Mouse (Mus musculus): ENCODE data around the gene Bfar. TPM values are rescaled to one million over a fixed set of nuclear protein-coding genes. Genes with fewer than 3 reads are reported as not detected.

The Bfar gene
- total and polyA plus RNA-seq, 2 experiments from 2014 or later = 38.3 to 38.9 TPM

GRCm38 (mm10) chr16:13704676-13705075 is 33.0 kb downstream of the Bfar start:
- H3K4me2 ChIP-seq (ENCODE audit: low read depth, low read length, poor library complexity, severe bottlenecking) = no peak overlapping the region
- no peaks in the 10 kb centered on the region for H3K27me3 ChIP-seq (ENCODE audit: insufficient read depth, low read length)
- H3K36me3 ChIP-seq (ENCODE audit: insufficient read depth, low read length) = peaks cover 10% of the 10 kb centered on the region
- WGBS = 96% methylated on average over 10 of the region's 10 CpGs
- no peak overlapping the region for H3K4me3 ChIP-seq (ENCODE audit: low read depth, low read length)
- no peaks in the 10 kb centered on the region for H3K9me3 ChIP-seq (ENCODE audit: low read length)
- H3K27ac ChIP-seq (ENCODE audit: low read depth, low read length) = no peak overlapping the region
- H3K4me1 ChIP-seq (ENCODE audit: insufficient read depth, low read length) = no peaks in the 10 kb centered on the region
- DNase-seq (ENCODE audit: low spot score) (no peak), ATAC-seq (ENCODE audit: low FRiP score) (no peak)
- H3K9ac ChIP-seq (replicated peaks; ENCODE audit: low read length, poor library complexity, severe bottlenecking) = no peak overlapping the region
- no peak for TF ChIP-seq CTCF (IDR thresholded peaks at IDR 0.05)

- Histone ChIP-seq H3K27me3 (ENCODE audit: insufficient read depth, low read length) (no peaks in the 10 kb centered on the region), H3K9me3 (ENCODE audit: low read length) (no peaks in the 10 kb centered on the region), H3K27ac (ENCODE audit: low read depth, low read length) (no peak overlapping the region), H3K4me1 (ENCODE audit: insufficient read depth, low read length) (no peaks in the 10 kb centered on the region), H3K4me2 (ENCODE audit: low read depth, low read length, poor library complexity, severe bottlenecking) (no peak overlapping the region), H3K36me3 (ENCODE audit: insufficient read depth, low read length) (no peaks in the 10 kb centered on the region), H3K9ac (replicated peaks; ENCODE audit: low read length, poor library complexity, severe bottlenecking) (no peak overlapping the region), H3K4me3 (ENCODE audit: low read depth, low read length) (no peak overlapping the region)
- no peak for TF ChIP-seq CTCF (IDR thresholded peaks at IDR 0.05)
- 89% methylated on average over 3 of the region's 3 CpGs for WGBS
- ATAC-seq (ENCODE audit: low FRiP score) (no peak), DNase-seq (ENCODE audit: low spot score) (no peak)
These were observed 43.3 kb downstream of the Bfar start for GRCm38 (mm10) chr16:13714910-13715309.

- no peaks in the 10 kb centered on the region for H3K27me3 ChIP-seq (ENCODE audit: insufficient read depth, low read length)
- no peaks in the 10 kb centered on the region for H3K4me1 ChIP-seq (ENCODE audit: insufficient read depth, low read length)
- H3K36me3 ChIP-seq (ENCODE audit: insufficient read depth, low read length) = no peaks in the 10 kb centered on the region
- no peak overlapping the region for H3K27ac ChIP-seq (ENCODE audit: low read depth, low read length)
- no peak for TF ChIP-seq CTCF (IDR thresholded peaks at IDR 0.05)
- H3K9ac ChIP-seq (replicated peaks; ENCODE audit: low read length, poor library complexity, severe bottlenecking) = no peak overlapping the region
- no peak for DNase-seq (ENCODE audit: low spot score)
- no peaks in the 10 kb centered on the region for H3K9me3 ChIP-seq (ENCODE audit: low read length)
- H3K4me2 ChIP-seq (ENCODE audit: low read depth, low read length, poor library complexity, severe bottlenecking) = no peak overlapping the region
- ATAC-seq (ENCODE audit: low FRiP score) = no peak
- H3K4me3 ChIP-seq (ENCODE audit: low read depth, low read length) = no peak overlapping the region
- WGBS = 86% methylated on average over 2 of the region's 2 CpGs
These were observed 45.3 kb downstream of the Bfar start for GRCm38 (mm10) chr16:13716821-13717553.

GRCm38 (mm10) chr16:13722937-13723336 is 51.3 kb downstream of the Bfar start:
- no peak for ATAC-seq (ENCODE audit: low FRiP score)
- TF ChIP-seq CTCF (IDR thresholded peaks at IDR 0.05) = no peak
- DNase-seq (ENCODE audit: low spot score) = no peak
- Histone ChIP-seq H3K9me3 (ENCODE audit: low read length) (no peaks in the 10 kb centered on the region), H3K4me2 (ENCODE audit: low read depth, low read length, poor library complexity, severe bottlenecking) (no peak overlapping the region), H3K36me3 (ENCODE audit: insufficient read depth, low read length) (no peaks in the 10 kb centered on the region), H3K4me1 (ENCODE audit: insufficient read depth, low read length) (no peaks in the 10 kb centered on the region), H3K4me3 (ENCODE audit: low read depth, low read length) (no peak overlapping the region), H3K27me3 (ENCODE audit: insufficient read depth, low read length) (no peaks in the 10 kb centered on the region), H3K9ac (replicated peaks; ENCODE audit: low read length, poor library complexity, severe bottlenecking) (no peak overlapping the region), H3K27ac (ENCODE audit: low read depth, low read length) (no peak overlapping the region)
- WGBS = 36% methylated on average over 10 of the region's 10 CpGs

GRCm38 (mm10) chr16:13727811-13728335 is 56.2 kb downstream of the Bfar start:
- no peak for DNase-seq (ENCODE audit: low spot score)
- 86% methylated on average over 5 of the region's 5 CpGs for WGBS
- H3K27me3 ChIP-seq (ENCODE audit: insufficient read depth, low read length) = peaks cover 2% of the 10 kb centered on the region; the same call in 1 of the 2 replicates

GRCm38 (mm10) chr16:13729428-13729827 is 57.8 kb downstream of the Bfar start:
- no peak overlapping the region for H3K4me2 ChIP-seq (ENCODE audit: low read depth, low read length, poor library complexity, severe bottlenecking)
- DNase-seq (ENCODE audit: low spot score) (no peak), ATAC-seq (ENCODE audit: low FRiP score) (no peak)
- no peak overlapping the region for H3K27ac ChIP-seq (ENCODE audit: low read depth, low read length)
- H3K27me3 ChIP-seq (ENCODE audit: insufficient read depth, low read length) = peaks cover 4% of the 10 kb centered on the region; the same call in 1 of the 2 replicates
- no peaks in the 10 kb centered on the region for H3K9me3 ChIP-seq (ENCODE audit: low read length)
- no peak overlapping the region for H3K4me3 ChIP-seq (ENCODE audit: low read depth, low read length)
- WGBS = 85% methylated on average over 4 of the region's 4 CpGs
- H3K4me1 ChIP-seq (ENCODE audit: insufficient read depth, low read length) = no peaks in the 10 kb centered on the region
- no peak for TF ChIP-seq CTCF (IDR thresholded peaks at IDR 0.05)
- peaks cover 9% of the 10 kb centered on the region; the same call in 1 of the 2 replicates for H3K36me3 ChIP-seq (ENCODE audit: insufficient read depth, low read length)
- no peak overlapping the region for H3K9ac ChIP-seq (replicated peaks; ENCODE audit: low read length, poor library complexity, severe bottlenecking)

More at GRCm38 (mm10) chr16:13727811-13728335, 56.2 kb downstream of the Bfar start:
- Histone ChIP-seq H3K4me3 (ENCODE audit: low read depth, low read length) (no peak overlapping the region), H3K9me3 (ENCODE audit: low read length) (no peaks in the 10 kb centered on the region), H3K36me3 (ENCODE audit: insufficient read depth, low read length) (peaks cover 6% of the 10 kb centered on the region; the same call in 1 of the 2 replicates), H3K4me1 (ENCODE audit: insufficient read depth, low read length) (no peaks in the 10 kb centered on the region), H3K27ac (ENCODE audit: low read depth, low read length) (no peak overlapping the region), H3K9ac (replicated peaks; ENCODE audit: low read length, poor library complexity, severe bottlenecking) (no peak overlapping the region), H3K4me2 (ENCODE audit: low read depth, low read length, poor library complexity, severe bottlenecking) (no peak overlapping the region)
- no peak for ATAC-seq (ENCODE audit: low FRiP score)
- no peak for TF ChIP-seq CTCF (IDR thresholded peaks at IDR 0.05)

Measured in midbrain, postnatal 0 days (tissue).